Mouse (Mus musculus) 416B (cell line): ENCODE measurements around the gene Orc2.

ENCODE experiments used
- DNase-seq: peaks from one replicate; pipeline ENCODE4 v3.0.0; 2011; ENCODE audit warnings: low read depth

Orc2 gene

GRCm38 (mm10) chr1:58423371-58424248, 81.3 kb downstream of the Orc2 start, which contains the start of gene Clk1:
Gene Clk1, minus strand, starts transcription at chr1:58424066.
- peak; percentile 95 for DNase-seq

- peak; percentile 87 for DNase-seq
These were observed 82.0 kb downstream of the Orc2 start for GRCm38 (mm10) chr1:58422879-58423278.

GRCm38 (mm10) chr1:58420961-58421360, 83.9 kb downstream of the Orc2 start:
- no peak for DNase-seq

- DNase-seq = no peak
These were observed 84.9 kb downstream of the Orc2 start for GRCm38 (mm10) chr1:58420032-58420431.

GRCm38 (mm10) chr1:58416048-58416447, 88.9 kb downstream of the Orc2 start:
- DNase-seq = peak; percentile 47

GRCm38 (mm10) chr1:58415442-58415841, 89.5 kb downstream of the Orc2 start:
- DNase-seq = no peak
